Mouse (Mus musculus) urinary bladder, postnatal 36 days (tissue): Measurements from ENCODE around the gene Nadk2.
A peak's percentile ranks its signal among the peaks of the same experiment; 100 is the strongest.

Experiments
- DNase-seq, 2 experiments: peaks; one replicate each; pipeline ENCODE4 v3.0.0; 2022; ENCODE audit warnings: low spot score in 2 of 2, mixed read lengths in 1 of 2

Nadk2 gene

GRCm38 (mm10) chr15:9087895-9088682, 17.0 kb downstream of the Nadk2 start:
- no peak for DNase-seq

DNA sequence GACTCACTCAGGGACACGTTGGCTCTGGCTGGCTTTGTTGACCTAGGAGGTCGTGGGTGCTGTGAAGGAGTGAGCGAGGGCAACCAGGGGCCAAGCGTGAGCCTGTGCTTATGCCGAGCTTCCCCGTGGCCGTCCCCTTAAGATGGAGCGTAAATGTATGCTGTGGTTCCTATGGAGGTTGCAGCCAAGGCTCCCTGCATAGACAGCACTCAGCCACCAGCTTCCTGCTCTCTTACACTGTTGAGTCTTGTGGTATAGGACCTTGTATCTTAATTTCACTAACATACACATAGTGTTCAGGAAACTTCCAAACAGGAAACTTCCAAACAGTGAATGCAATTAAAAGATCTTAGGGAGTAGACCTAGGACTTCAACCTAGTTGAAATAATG, 17.6 kb downstream of the Nadk2 start:
- no peak for DNase-seq

- no peak for DNase-seq
Measured at GRCm38 (mm10) chr15:9089136-9089720, 18.2 kb downstream of the Nadk2 start.

DNA sequence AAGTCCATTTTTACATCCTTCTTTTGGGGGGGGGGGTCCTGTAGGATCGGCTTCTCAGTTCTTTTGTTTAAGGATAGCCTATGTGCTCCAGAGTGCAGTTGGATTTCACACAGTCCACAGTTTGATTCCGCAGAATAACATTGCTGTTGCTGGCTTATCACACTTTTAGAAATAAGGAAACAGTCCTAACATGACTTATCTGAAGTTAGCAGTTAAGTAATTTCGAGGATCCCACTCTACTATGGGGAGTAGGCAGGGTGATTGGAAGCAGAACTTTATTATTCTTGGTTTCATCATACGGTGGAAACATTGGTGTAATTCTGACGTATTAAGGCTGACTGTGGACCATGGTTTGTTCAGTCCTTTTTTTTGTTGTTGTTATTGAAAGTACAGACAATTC, 19.6 kb downstream of the Nadk2 start:
- no peak for DNase-seq

DNA sequence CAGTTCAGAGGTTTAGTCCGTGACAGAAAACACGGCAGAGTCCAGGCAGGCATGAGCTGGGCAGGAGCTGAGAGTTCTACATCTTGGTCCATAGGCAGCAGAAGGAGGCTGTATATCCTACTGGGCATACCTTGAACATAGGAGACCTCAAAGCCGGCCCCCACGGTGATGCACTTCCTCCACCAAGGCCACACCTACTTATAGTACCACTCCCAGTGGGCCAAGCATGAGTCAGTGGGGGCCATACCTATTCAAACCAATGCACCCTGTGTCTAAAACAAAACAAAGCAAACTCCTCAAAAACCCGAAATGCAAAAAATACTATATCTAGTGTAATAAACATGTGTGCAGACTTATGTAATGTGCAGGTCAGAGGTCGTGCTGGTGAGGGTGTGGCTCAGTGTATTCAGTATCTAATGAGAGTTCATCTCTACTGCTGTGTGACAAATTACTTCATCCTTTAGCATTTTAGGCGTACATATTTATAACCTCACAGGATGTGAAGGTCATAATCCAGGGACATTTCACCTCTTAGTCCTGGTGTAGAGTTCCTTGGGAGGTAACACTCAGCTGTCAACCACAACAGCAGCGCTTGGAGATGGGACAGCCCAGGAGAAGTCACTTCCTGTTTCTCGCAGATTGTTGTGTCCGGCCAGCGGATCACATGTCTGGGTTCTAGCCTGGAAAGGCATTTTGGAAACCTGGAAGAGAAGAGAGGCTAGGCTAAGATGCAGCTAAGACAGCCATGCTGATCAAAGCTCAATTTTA, 22.7 kb downstream of the Nadk2 start:
- DNase-seq = no peak

DNA sequence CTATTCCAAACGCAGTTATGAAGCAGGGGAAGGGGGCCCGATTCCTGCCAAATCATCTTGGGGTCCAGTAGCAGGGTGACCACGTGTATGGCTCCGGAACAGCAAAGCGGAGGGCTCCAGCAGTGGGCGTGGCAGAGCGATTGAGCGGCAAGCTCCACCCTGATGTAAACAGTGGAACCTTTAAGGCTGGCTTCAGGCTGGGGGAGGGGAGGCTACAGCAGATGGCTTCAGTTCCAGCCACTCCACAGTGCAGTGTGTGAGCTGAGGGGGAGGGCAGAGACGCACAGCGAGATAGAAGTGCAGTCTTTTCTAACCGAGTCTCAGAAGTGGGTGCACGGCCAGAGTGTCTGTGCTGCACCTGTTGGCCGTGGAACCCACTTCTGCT, 23.3 kb downstream of the Nadk2 start:
- no peak for DNase-seq

- no peak for DNase-seq
Measured at GRCm38 (mm10) chr15:9096865-9097264, 25.8 kb downstream of the Nadk2 start.

DNA sequence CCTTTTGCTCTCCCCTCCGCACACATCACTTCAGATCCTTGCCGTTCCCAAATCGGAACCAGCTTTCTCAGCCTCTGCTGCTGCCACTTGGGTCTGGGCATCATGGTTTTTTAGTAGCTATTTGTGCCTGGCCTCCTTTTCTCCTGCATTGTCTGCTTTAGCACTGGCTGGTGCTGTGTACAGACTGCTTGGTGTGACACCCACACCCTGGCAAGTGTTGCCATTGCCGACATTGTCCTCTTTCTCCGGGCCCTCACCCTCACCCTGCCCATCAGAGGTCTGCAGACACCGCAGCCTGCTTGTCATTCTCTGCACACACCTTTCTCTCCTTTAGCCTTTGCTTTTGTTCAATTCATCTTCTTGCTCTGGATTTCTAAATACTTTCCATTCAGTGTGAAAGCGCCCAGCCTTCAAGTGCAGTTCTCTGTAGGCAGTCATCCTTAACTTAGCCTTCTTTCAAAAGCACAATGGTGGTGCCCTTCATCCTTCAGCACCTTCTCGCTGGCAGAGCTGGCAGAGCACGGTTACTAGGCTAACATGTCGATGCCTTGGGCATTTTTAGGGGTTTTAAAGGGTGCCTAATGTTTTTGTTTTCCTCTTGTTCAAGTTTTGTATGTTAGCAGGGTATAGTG, 29.5 kb downstream of the Nadk2 start:
- DNase-seq = no peak

- no peak for DNase-seq
Measured at GRCm38 (mm10) chr15:9106303-9107074, 35.4 kb downstream of the Nadk2 start.

DNA sequence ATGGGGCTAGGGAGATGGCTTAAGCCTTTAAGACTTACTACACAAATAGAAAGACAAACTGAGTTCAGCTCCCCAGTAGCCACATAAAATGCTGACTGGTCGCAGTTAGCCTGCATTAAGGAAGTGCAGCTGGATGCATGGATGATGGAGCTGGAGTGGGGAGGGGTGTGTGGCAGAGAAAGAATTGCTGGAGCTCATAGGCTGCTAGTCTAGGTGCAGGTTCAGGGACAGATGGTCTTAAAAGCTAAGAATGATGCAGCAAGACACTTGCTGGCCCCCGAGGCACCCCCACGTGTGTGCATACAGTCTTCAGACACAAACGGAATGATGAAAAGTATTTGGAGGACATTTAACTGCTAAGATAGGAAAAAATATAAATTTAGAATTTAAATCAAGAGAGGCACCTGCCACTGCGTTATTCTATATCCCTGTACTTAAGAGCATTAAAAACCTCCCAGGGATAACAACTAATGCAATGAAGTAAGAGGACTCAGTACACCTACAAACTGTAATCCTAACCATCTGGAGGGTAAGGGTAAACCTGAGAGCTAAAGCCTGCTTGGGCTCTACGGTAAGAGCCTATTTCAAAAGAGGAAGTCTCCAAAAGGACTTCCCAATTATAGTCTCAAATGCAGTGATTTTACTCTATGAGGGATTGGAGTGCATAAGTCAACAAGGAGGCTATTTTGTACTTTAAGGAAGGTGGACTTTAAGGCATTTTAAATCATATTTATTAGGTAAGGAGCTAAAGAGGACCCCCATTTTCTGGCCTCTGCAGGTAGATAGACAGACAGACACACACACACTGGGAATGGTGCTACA, 39.7 kb downstream of the Nadk2 start:
- DNase-seq = no peak

GRCm38 (mm10) chr15:9111648-9112047, 40.6 kb downstream of the Nadk2 start:
- DNase-seq = no peak

GRCm38 (mm10) chr15:9113556-9113955, 42.5 kb downstream of the Nadk2 start:
- no peak for DNase-seq

GRCm38 (mm10) chr15:9114131-9114530, 43.1 kb downstream of the Nadk2 start:
- DNase-seq = no peak

- DNase-seq = no peak
Measured at GRCm38 (mm10) chr15:9114599-9114998, 43.5 kb downstream of the Nadk2 start.

GRCm38 (mm10) chr15:9118852-9119251, 47.8 kb downstream of the Nadk2 start:
- no peak for DNase-seq

- peak in 1 of 2 experiments; percentile 39 for DNase-seq
Measured at GRCm38 (mm10) chr15:9120081-9120480, 49.0 kb downstream of the Nadk2 start.

GRCm38 (mm10) chr15:9122989-9123388, 51.9 kb downstream of the Nadk2 start:
- no peak for DNase-seq

DNA sequence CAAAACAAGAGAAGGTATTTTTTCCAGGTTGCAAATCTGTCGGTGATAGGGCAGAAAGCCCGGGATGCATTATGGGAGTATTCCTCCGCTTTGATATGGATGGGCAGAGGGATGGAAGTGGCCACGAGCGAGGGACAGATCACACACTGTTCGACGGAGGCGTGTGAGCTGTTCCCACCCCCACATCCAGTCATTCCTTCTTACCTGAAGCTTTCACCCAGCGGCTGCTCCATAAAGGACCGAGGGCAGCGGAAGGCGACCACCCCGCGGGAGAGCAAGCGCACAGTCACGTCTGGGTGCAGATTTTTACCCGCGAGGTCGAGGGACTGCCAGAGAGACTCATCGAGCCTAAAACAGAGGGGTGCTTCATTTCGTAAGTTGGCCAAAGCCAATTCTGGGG, 53.8 kb downstream of the Nadk2 start:
- no peak for DNase-seq

DNA sequence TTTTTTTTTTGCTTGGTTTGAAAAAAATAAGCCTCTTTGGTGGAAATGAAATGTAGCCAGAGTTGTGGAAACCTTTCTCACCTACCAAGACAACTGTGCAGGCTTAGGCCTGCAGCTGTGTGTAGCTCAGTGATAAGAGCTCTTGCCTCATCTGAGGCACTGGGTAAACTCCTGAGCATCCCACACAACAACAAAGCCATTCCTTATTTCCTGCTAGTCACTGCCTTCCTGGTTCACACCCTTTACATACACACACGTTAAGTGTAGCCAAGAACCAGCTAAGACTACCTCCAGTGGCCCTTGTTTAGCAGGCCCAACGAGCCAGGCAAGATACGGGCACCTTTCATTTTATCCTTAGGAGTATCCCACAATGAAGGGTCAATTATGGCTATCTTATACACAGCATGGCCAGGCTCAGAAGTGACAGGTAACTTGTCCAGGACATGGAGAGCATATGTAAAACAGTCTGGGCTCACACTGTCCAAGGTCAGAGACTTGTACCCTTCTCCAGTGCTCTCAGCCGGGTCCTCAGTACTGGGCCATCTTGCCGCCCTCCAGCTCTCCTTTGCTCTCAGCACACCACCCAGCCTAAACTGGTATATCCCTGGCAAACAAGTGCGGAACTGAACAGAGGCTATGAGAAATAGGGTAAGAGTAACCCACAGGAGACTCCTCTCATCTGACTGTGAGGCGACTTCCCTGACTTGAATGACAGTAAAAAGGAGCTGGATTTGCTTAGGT, 56.2 kb downstream of the Nadk2 start:
- peak in 1 of 2 experiments; percentile 22 for DNase-seq
